Mouse (Mus musculus) liver, embryonic 14.5 days (tissue): Measurements from ENCODE around the gene Mon1a. TPM values are rescaled to one million over a fixed set of nuclear protein-coding genes. Genes with fewer than 3 reads are reported as not detected.
A peak's percentile ranks its signal among the peaks of the same experiment; 100 is the strongest.

Experiments used
- ATAC-seq: fragments of 200-750 bp; cut with Nextera tagmentation; 2 replicates; pipeline ENCODE4 v1.8.0; 2017; ENCODE audit warnings: moderate number of reproducible peaks, mild to moderate bottlenecking, moderate library complexity; ENCODE audit not compliant: insufficient read depth
- DNase-seq, 3 experiments: peaks; one replicate each; pipeline ENCODE4 v3.0.0-alpha.2; 2012 to 2013; ENCODE audit warnings: low read depth in 3 of 3, low spot score in 3 of 3
- H3K27ac ChIP-seq: fragments of 300-500 bp; sonication (generic); 2 replicates; pipeline ENCODE4 v1.5.1; 2014; ENCODE audit warnings: moderate library complexity, mild to moderate bottlenecking, control low read depth, inconsistent platforms
- H3K27me3 ChIP-seq: fragments of 300-500 bp; sonication (generic); 2 replicates; pipeline ENCODE4 v1.6.1; 2014; ENCODE audit warnings: mild to moderate bottlenecking, low read length, moderate library complexity; ENCODE audit not compliant: control insufficient read depth, insufficient read depth
- H3K36me3 ChIP-seq: fragments of 300-500 bp; sonication (generic); replicated peaks from 2 replicates; pipeline ENCODE4 v1.6.1; 2014; ENCODE audit warnings: low read depth; ENCODE audit not compliant: control insufficient read depth, insufficient read depth
- H3K4me1 ChIP-seq, 2 experiments: fragments of 200-500 bp in 1 of 2; fragments of 300-500 bp in 1 of 2; sonication (generic) in 1 of 2; replicated peaks; 2 replicates each; pipeline ENCODE4 v1.6.1; 2012 to 2014; ENCODE audit warnings: antibody characterized with exemption in 1 of 2, inconsistent platforms in 1 of 2, low read length in 1 of 2; ENCODE audit not compliant: control insufficient read depth in 2 of 2, insufficient read depth in 2 of 2
- H3K4me2 ChIP-seq: fragments of 300-500 bp; sonication (generic); 2 replicates; pipeline ENCODE4 v1.6.1; 2014; ENCODE audit warnings: low read depth, mild to moderate bottlenecking, control low read depth, moderate library complexity
- H3K4me3 ChIP-seq, 2 experiments: fragments of 200-500 bp in 1 of 2; fragments of 300-500 bp in 1 of 2; sonication (generic) in 1 of 2; 2 replicates each; pipeline ENCODE4 v1.5.1; 2012 to 2014; ENCODE audit warnings: low read depth in 2 of 2, low read length in 2 of 2, mild to moderate bottlenecking in 2 of 2, control low read depth in 1 of 2, inconsistent platforms in 1 of 2, moderate library complexity in 1 of 2; ENCODE audit not compliant: insufficient read depth in 1 of 2
- H3K9ac ChIP-seq: fragments of 300-500 bp; sonication (generic); replicated peaks from 2 replicates; pipeline ENCODE4 v1.6.1; 2014; ENCODE audit warnings: mild to moderate bottlenecking, control low read depth, moderate library complexity
- H3K9me3 ChIP-seq: fragments of 300-500 bp; sonication (generic); 2 replicates; pipeline ENCODE4 v1.6.1; 2016; ENCODE audit warnings: low read length, mixed read lengths; ENCODE audit not compliant: control insufficient read depth
- CTCF ChIP-seq: IDR thresholded peaks from 2 replicates; pipeline ENCODE4 v1.5.1; 2016; ENCODE audit warnings: antibody characterized with exemption, low read depth, control low read depth
- EP300 ChIP-seq: IDR thresholded peaks from 2 replicates; pipeline ENCODE4 v1.6.1; 2016; ENCODE audit warnings: antibody characterized with exemption, low read depth
- WGBS: fragments of 180-500 bp; shearing (Covaris S2); extraction: QIAGEN DNeasy Blood & Tissue Kit; methylation state at CpG from one replicate; pipeline ENCODE4 v1.1.7; 2014; ENCODE audit not compliant: insufficient replicate concordance; 5-methylcytosine and 5-hydroxymethylcytosine counted together
- polyA plus RNA-seq, 2 experiments: library from polyadenylated mRNA; depleted of rRNA in 1 of 2; stranded (reverse) in 1 of 2; unstranded in 1 of 2; fragments of >200 nt; fragmentation: Nextera tagmentation in 1 of 2; extraction: Ambion mirVana in 1 of 2; gene quantifications; 2 replicates each; pipeline versions ENCODE4 v1.2.1 to v1.2.3; 2012 to 2014

Gene Mon1a
- polyA plus RNA-seq, 2 experiments: 3.8 to 4.0 TPM

- 23% methylated on average over 6 of the region's 6 CpGs for WGBS
- Histone ChIP-seq H3K4me1 (peaks cover 0 to 7% of the 10 kb centered on the region in 2 experiments; a peak in 1 of 4 replicates), H3K36me3 (no peaks in the 10 kb centered on the region), H3K9ac (no peak overlapping the region), H3K9me3 (no peaks in the 10 kb centered on the region), H3K27ac (no peak overlapping the region), H3K27me3 (no peaks in the 10 kb centered on the region), H3K4me3 (no peak overlapping the region), H3K4me2 (no peak overlapping the region)
- ATAC-seq: no peak
- no peak for TF ChIP-seq EP300
- peak; percentile 16; the same call in 1 of the 2 replicates for TF ChIP-seq CTCF
- DNase-seq: no peak
Measured at GRCm38 (mm10) chr9:107923956-107924355, 36.0 kb downstream of the Mon1a start.

- H3K4me1 ChIP-seq: peaks cover 0 to 7% of the 10 kb centered on the region in 2 experiments; a peak in 1 of 4 replicates
- 33% methylated on average over 3 of the region's 3 CpGs for WGBS
Measured at GRCm38 (mm10) chr9:107925251-107925650, 37.3 kb downstream of the Mon1a start.

GRCm38 (mm10) chr9:107926920-107927420 is 39.0 kb downstream of the Mon1a start:
- H3K27me3 ChIP-seq: no peaks in the 10 kb centered on the region; the same call in 1 of the 2 replicates
- no peak overlapping the region for H3K4me2 ChIP-seq
- H3K4me3 ChIP-seq: no peak overlapping the region
- no peak for DNase-seq
- TF ChIP-seq EP300 (no peak), CTCF (no peak)
- H3K9ac ChIP-seq: no peak overlapping the region
- H3K4me1 ChIP-seq: peaks cover 0 to 7% of the 10 kb centered on the region in 2 experiments; a peak in 1 of 4 replicates
- H3K27ac ChIP-seq: no peak overlapping the region
- no peaks in the 10 kb centered on the region for H3K36me3 ChIP-seq
- 36% methylated on average over 9 of the region's 9 CpGs for WGBS
- ATAC-seq: no peak
- H3K9me3 ChIP-seq: no peaks in the 10 kb centered on the region

More at GRCm38 (mm10) chr9:107925251-107925650, 37.3 kb downstream of the Mon1a start:
- H3K27me3 ChIP-seq: no peaks in the 10 kb centered on the region
- no peaks in the 10 kb centered on the region for H3K36me3 ChIP-seq
- H3K4me3 ChIP-seq: no peak overlapping the region
- DNase-seq: no peak
- TF ChIP-seq EP300: no peak
- no peak for TF ChIP-seq CTCF
- no peak overlapping the region for H3K27ac ChIP-seq
- ATAC-seq: no peak
- no peak overlapping the region for H3K9ac ChIP-seq
- H3K4me2 ChIP-seq: no peak overlapping the region
- no peaks in the 10 kb centered on the region for H3K9me3 ChIP-seq

GRCm38 (mm10) chr9:107927749-107928148 is 39.8 kb downstream of the Mon1a start:
- no peak for DNase-seq
- H3K27ac ChIP-seq: no peak overlapping the region
- H3K9ac ChIP-seq: no peak overlapping the region
- TF ChIP-seq EP300: no peak
- no peak for TF ChIP-seq CTCF
- 78% methylated on average over 5 of the region's 5 CpGs for WGBS
- no peak overlapping the region for H3K4me2 ChIP-seq
- H3K4me1 ChIP-seq: peaks cover 0 to 7% of the 10 kb centered on the region in 2 experiments; a peak in 1 of 4 replicates
- H3K4me3 ChIP-seq: no peak overlapping the region
- H3K27me3 ChIP-seq: no peaks in the 10 kb centered on the region; the same call in 1 of the 2 replicates
- no peaks in the 10 kb centered on the region for H3K36me3 ChIP-seq
- ATAC-seq: no peak
- no peaks in the 10 kb centered on the region for H3K9me3 ChIP-seq

- H3K9ac ChIP-seq: no peak within 1 kb of the TSS
- no peak within 1 kb of the TSS for H3K4me2 ChIP-seq
- no peaks in the 10 kb centered on the region; the same call in 1 of the 2 replicates for H3K27me3 ChIP-seq
- no peak for DNase-seq
- H3K4me1 ChIP-seq: peaks cover 0 to 7% of the 10 kb centered on the region in 2 experiments; a peak in 1 of 4 replicates
- no peak for ATAC-seq
- no peaks in the 10 kb centered on the region for H3K36me3 ChIP-seq
- no peak within 1 kb of the TSS for H3K4me3 ChIP-seq
- WGBS: 53% methylated on average over 3 of the region's 3 CpGs
- no peaks in the 10 kb centered on the region for H3K9me3 ChIP-seq
- TF ChIP-seq CTCF (no peak), EP300 (no peak)
- H3K27ac ChIP-seq: no peak within 1 kb of the TSS
Measured at GRCm38 (mm10) chr9:107928169-107928568, 40.2 kb downstream of the Mon1a start, which contains the start of gene Actl11. Gene Actl11 (plus strand): TSS chr9:107928469.
